Mouse (Mus musculus): ENCODE results near the gene Kcnj9. TPM values are rescaled to one million over a fixed set of nuclear protein-coding genes. Genes with fewer than 3 reads are reported as not detected.

Gene Kcnj9
- total and polyA plus RNA-seq, 3 experiments: 0.04 TPM; not detected in 2

GRCm38 (mm10) chr1:172305153-172305552 is 24.0 kb downstream of the Kcnj9 start:
- no peaks in the 10 kb centered on the region for H3K36me3 ChIP-seq (ENCODE audit: control insufficient read depth, insufficient read depth, low read length)
- 92% methylated on average over 2 of the region's 2 CpGs for WGBS
- peaks cover 9% of the 10 kb centered on the region for H3K4me1 ChIP-seq (ENCODE audit: control insufficient read depth, insufficient read depth, low read length)
- H3K4me3 ChIP-seq: no peak overlapping the region
- no peak for DNase-seq
- TF ChIP-seq CTCF (IDR thresholded peaks at IDR 0.05) (no peak), EP300 (IDR thresholded peaks at IDR 0.05; ENCODE audit: insufficient read depth, low read depth, low read length) (no peak), POLR2A (IDR thresholded peaks at IDR 0.05; ENCODE audit: insufficient read depth, low read depth, low read length) (no peak)
- H3K9ac ChIP-seq (ENCODE audit: low read depth, low read length): no peak overlapping the region
- no peaks in the 10 kb centered on the region for H3K27me3 ChIP-seq (ENCODE audit: control insufficient read depth, insufficient read depth, low read length)
- intact Hi-C loops (cut with DNase I): loop anchor here (5.0 kb wide), 1 partner anchor 58 kb away; no protein-coding TSS in a partner anchor
- H3K27ac ChIP-seq: no peak overlapping the region
- H3K79me2 ChIP-seq (replicated peaks; ENCODE audit: control insufficient read depth, insufficient read depth, low read length): no peaks in the 10 kb centered on the region

- no peak for DNase-seq
- intact Hi-C loops (cut with DNase I): no loop called here
- Histone ChIP-seq H3K4me1 (ENCODE audit: control insufficient read depth, insufficient read depth, low read length) (peaks cover 9% of the 10 kb centered on the region), H3K9ac (ENCODE audit: low read depth, low read length) (no peak overlapping the region), H3K36me3 (ENCODE audit: control insufficient read depth, insufficient read depth, low read length) (no peaks in the 10 kb centered on the region), H3K27me3 (ENCODE audit: control insufficient read depth, insufficient read depth, low read length) (no peaks in the 10 kb centered on the region), H3K79me2 (replicated peaks; ENCODE audit: control insufficient read depth, insufficient read depth, low read length) (no peaks in the 10 kb centered on the region), H3K27ac (no peak overlapping the region), H3K4me3 (no peak overlapping the region)
- TF ChIP-seq CTCF (IDR thresholded peaks at IDR 0.05) (no peak), POLR2A (IDR thresholded peaks at IDR 0.05; ENCODE audit: insufficient read depth, low read depth, low read length) (no peak), EP300 (IDR thresholded peaks at IDR 0.05; ENCODE audit: insufficient read depth, low read depth, low read length) (no peak)
- 61% methylated on average over 6 of the region's 6 CpGs for WGBS
These were observed 24.7 kb downstream of the Kcnj9 start for GRCm38 (mm10) chr1:172304443-172304842.

GRCm38 (mm10) chr1:172302851-172303250 is 26.3 kb downstream of the Kcnj9 start:
- TF ChIP-seq CTCF (IDR thresholded peaks at IDR 0.05) (no peak), EP300 (IDR thresholded peaks at IDR 0.05; ENCODE audit: insufficient read depth, low read depth, low read length) (no peak), POLR2A (IDR thresholded peaks at IDR 0.05; ENCODE audit: insufficient read depth, low read depth, low read length) (no peak)
- DNase-seq: no peak
- Histone ChIP-seq H3K27me3 (ENCODE audit: control insufficient read depth, insufficient read depth, low read length) (no peaks in the 10 kb centered on the region), H3K4me1 (ENCODE audit: control insufficient read depth, insufficient read depth, low read length) (peaks cover 11% of the 10 kb centered on the region), H3K36me3 (ENCODE audit: control insufficient read depth, insufficient read depth, low read length) (no peaks in the 10 kb centered on the region), H3K9ac (ENCODE audit: low read depth, low read length) (no peak overlapping the region), H3K4me3 (no peak overlapping the region), H3K27ac (no peak overlapping the region), H3K79me2 (replicated peaks; ENCODE audit: control insufficient read depth, insufficient read depth, low read length) (no peaks in the 10 kb centered on the region)
- intact Hi-C loops (cut with DNase I): no loop called here
- 55% methylated on average over 6 of the region's 6 CpGs for WGBS

GRCm38 (mm10) chr1:172302311-172302710 is 26.8 kb downstream of the Kcnj9 start:
- 69% methylated on average over 3 of the region's 3 CpGs for WGBS
- H3K9ac ChIP-seq (ENCODE audit: low read depth, low read length): no peak overlapping the region
- intact Hi-C loops (cut with DNase I): no loop called here
- TF ChIP-seq POLR2A (IDR thresholded peaks at IDR 0.05; ENCODE audit: insufficient read depth, low read depth, low read length) (no peak), CTCF (IDR thresholded peaks at IDR 0.05) (no peak), EP300 (IDR thresholded peaks at IDR 0.05; ENCODE audit: insufficient read depth, low read depth, low read length) (no peak)
- H3K4me1 ChIP-seq (ENCODE audit: control insufficient read depth, insufficient read depth, low read length): peaks cover 11% of the 10 kb centered on the region
- no peak overlapping the region for H3K27ac ChIP-seq
- no peak overlapping the region for H3K4me3 ChIP-seq
- no peaks in the 10 kb centered on the region for H3K27me3 ChIP-seq (ENCODE audit: control insufficient read depth, insufficient read depth, low read length)
- H3K79me2 ChIP-seq (replicated peaks; ENCODE audit: control insufficient read depth, insufficient read depth, low read length): no peaks in the 10 kb centered on the region
- H3K36me3 ChIP-seq (ENCODE audit: control insufficient read depth, insufficient read depth, low read length): no peaks in the 10 kb centered on the region
- DNase-seq: no peak

GRCm38 (mm10) chr1:172301180-172301579 is 27.9 kb downstream of the Kcnj9 start:
- WGBS: 66% methylated on average over 12 of the region's 12 CpGs
- no peak for TF ChIP-seq EP300 (IDR thresholded peaks at IDR 0.05; ENCODE audit: insufficient read depth, low read depth, low read length)
- no peak for TF ChIP-seq POLR2A (IDR thresholded peaks at IDR 0.05; ENCODE audit: insufficient read depth, low read depth, low read length)
- no peak for TF ChIP-seq CTCF (IDR thresholded peaks at IDR 0.05)
- peak overlapping the region; percentile 83 for H3K27ac ChIP-seq
- peak in 1 of 2 experiments; percentile 36 for DNase-seq
- peaks cover 9% of the 10 kb centered on the region for H3K4me1 ChIP-seq (ENCODE audit: control insufficient read depth, insufficient read depth, low read length)
- no peak overlapping the region for H3K4me3 ChIP-seq
- H3K79me2 ChIP-seq (replicated peaks; ENCODE audit: control insufficient read depth, insufficient read depth, low read length): no peaks in the 10 kb centered on the region
- H3K27me3 ChIP-seq (ENCODE audit: control insufficient read depth, insufficient read depth, low read length): no peaks in the 10 kb centered on the region
- H3K36me3 ChIP-seq (ENCODE audit: control insufficient read depth, insufficient read depth, low read length): no peaks in the 10 kb centered on the region
- intact Hi-C loops (cut with DNase I): no loop called here
- H3K9ac ChIP-seq (ENCODE audit: low read depth, low read length): no peak overlapping the region

GRCm38 (mm10) chr1:172300247-172300646 is 28.9 kb downstream of the Kcnj9 start:
- H3K4me1 ChIP-seq (ENCODE audit: control insufficient read depth, insufficient read depth, low read length): peaks cover 9% of the 10 kb centered on the region
- H3K27me3 ChIP-seq (ENCODE audit: control insufficient read depth, insufficient read depth, low read length): no peaks in the 10 kb centered on the region
- peak overlapping the region; percentile 23 for H3K9ac ChIP-seq (ENCODE audit: low read depth, low read length)
- WGBS: 40% methylated on average over 5 of the region's 5 CpGs
- H3K27ac ChIP-seq: peak overlapping the region; percentile 83
- DNase-seq: peak; percentile 63 to 73
- H3K4me3 ChIP-seq: no peak overlapping the region
- TF ChIP-seq POLR2A (IDR thresholded peaks at IDR 0.05; ENCODE audit: insufficient read depth, low read depth, low read length): 0 out of 2 replicates have a peak, but pooled peaks have one; percentile 37
- TF ChIP-seq CTCF (IDR thresholded peaks at IDR 0.05): peak; percentile 55
- TF ChIP-seq EP300 (IDR thresholded peaks at IDR 0.05; ENCODE audit: insufficient read depth, low read depth, low read length): peak; percentile 75; the same call in 1 of the 2 replicates
- H3K79me2 ChIP-seq (replicated peaks; ENCODE audit: control insufficient read depth, insufficient read depth, low read length): no peaks in the 10 kb centered on the region
- H3K36me3 ChIP-seq (ENCODE audit: control insufficient read depth, insufficient read depth, low read length): no peaks in the 10 kb centered on the region
- intact Hi-C loops (cut with DNase I): no loop called here
